Mouse (Mus musculus) midbrain, embryonic 16.5 days (tissue): ENCODE results near the gene H2-M10.3. TPM values are rescaled to one million over a fixed set of nuclear protein-coding genes. Genes with fewer than 3 reads are reported as not detected.
"Not testable (repeated sequence)": the region's sequence is repeated elsewhere in the genome, so short reads cannot be mapped to it uniquely, and the experiment has no call there.

Experiments
- ATAC-seq: fragments of 200-750 bp; cut with Nextera tagmentation; 2 replicates; pipeline ENCODE4 v1.8.0; 2017; ENCODE audit warnings: moderate TSS enrichment
- H3K27ac ChIP-seq: fragments of 300-500 bp; sonication (generic); 2 replicates; pipeline ENCODE4 v1.5.1; 2014; ENCODE audit warnings: mild to moderate bottlenecking, low read length, mixed read lengths
- H3K27me3 ChIP-seq: fragments of 300-500 bp; sonication (generic); 2 replicates; pipeline ENCODE4 v1.6.1; 2014; ENCODE audit warnings: low read depth, low read length, mixed read lengths; ENCODE audit not compliant: control insufficient read depth, insufficient read depth
- H3K36me3 ChIP-seq: fragments of 300-500 bp; sonication (generic); 2 replicates; pipeline ENCODE4 v1.6.1; 2014; ENCODE audit warnings: mild to moderate bottlenecking, low read length, moderate library complexity, mixed read lengths; ENCODE audit not compliant: control insufficient read depth, insufficient read depth
- H3K4me1 ChIP-seq: fragments of 300-500 bp; sonication (generic); 2 replicates; pipeline ENCODE4 v1.6.1; 2014; ENCODE audit warnings: mild to moderate bottlenecking, low read length, mixed read lengths; ENCODE audit not compliant: control insufficient read depth, insufficient read depth
- H3K4me2 ChIP-seq: fragments of 300-500 bp; sonication (generic); 2 replicates; pipeline ENCODE4 v1.6.1; 2014; ENCODE audit warnings: mild to moderate bottlenecking, low read length, mixed read lengths
- H3K4me3 ChIP-seq: fragments of 300-500 bp; sonication (generic); 2 replicates; pipeline ENCODE4 v1.5.1; 2014; ENCODE audit warnings: low read depth, mild to moderate bottlenecking, low read length, moderate library complexity, mixed read lengths
- H3K9ac ChIP-seq: fragments of 300-500 bp; sonication (generic); 2 replicates; pipeline ENCODE4 v1.6.1; 2014; ENCODE audit warnings: low read depth, low read length, mixed read lengths
- H3K9me3 ChIP-seq: fragments of 300-500 bp; sonication (generic); replicated peaks from 2 replicates; pipeline ENCODE4 v1.6.1; 2014; ENCODE audit warnings: mild to moderate bottlenecking, low read length, mixed read lengths; ENCODE audit not compliant: control insufficient read depth, poor library complexity, severe bottlenecking
- WGBS: fragments of 180-500 bp; shearing (Covaris S2); extraction: QIAGEN DNeasy Blood & Tissue Kit; methylation state at CpG from one replicate; pipeline ENCODE4 v1.1.7; 2014; 5-methylcytosine and 5-hydroxymethylcytosine counted together
- polyA plus RNA-seq: library from polyadenylated mRNA; unstranded; fragments of >200 nt; fragmentation: Nextera tagmentation; extraction: Ambion mirVana; gene quantifications from 2 replicates; pipeline ENCODE4 v1.2.1, GENCODE M21; 2015

Gene H2-M10.3
- not detected in 2 replicates for polyA plus RNA-seq

DNA sequence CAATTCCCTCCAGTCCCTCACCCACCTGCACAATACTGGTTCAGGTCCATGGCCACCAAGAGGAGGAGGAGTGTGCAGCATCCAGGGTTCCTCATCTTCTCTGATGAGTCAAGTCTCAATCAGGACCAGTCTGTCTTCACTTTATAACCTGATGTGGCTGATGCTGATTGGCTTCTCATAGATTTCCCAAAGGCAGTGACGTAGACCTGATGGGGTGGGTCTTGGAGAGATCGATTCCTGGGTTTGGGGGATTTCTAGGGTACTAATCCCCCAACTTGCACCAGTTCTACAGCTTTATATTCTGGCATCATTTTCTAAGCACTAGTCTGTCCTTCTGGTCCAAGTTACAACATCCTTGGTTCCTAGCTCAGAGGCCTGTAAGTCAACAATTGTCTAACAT, at the start of gene H2-M10.3:
Gene H2-M10.3 (minus strand): TSS at position 101 of the 400 bp plus-strand sequence.
- WGBS, result 92% methylated on average over 2 of the region's 2 CpGs
- H3K27ac ChIP-seq, H3K27me3 ChIP-seq, H3K4me3 ChIP-seq, H3K9me3 ChIP-seq, H3K9ac ChIP-seq, H3K4me1 ChIP-seq, ATAC-seq, H3K36me3 ChIP-seq, H3K4me2 ChIP-seq: not testable (repeated sequence)

DNA sequence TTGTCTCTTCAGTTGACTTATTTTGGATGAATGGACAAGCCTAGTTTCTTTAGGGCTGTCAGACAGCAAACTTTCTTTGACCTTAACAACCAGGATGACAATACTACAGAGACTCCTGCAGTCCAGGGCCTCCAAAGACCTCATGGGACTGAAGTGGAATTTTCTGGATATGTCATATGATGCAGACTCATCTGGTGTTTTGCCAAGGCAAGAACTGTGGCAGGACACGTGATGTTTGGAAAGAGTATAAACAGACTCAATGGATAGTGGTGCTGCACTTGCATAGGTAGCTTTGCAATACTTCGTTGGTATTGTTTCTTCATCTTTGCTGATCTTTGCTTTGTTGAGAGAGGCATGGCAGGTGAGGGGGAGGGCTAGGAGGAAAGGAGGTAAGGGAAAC, 49.2 kb upstream of the H2-M10.3 start:
- no peaks in the 10 kb centered on the region for H3K27me3 ChIP-seq
- H3K4me2 ChIP-seq, result no peak overlapping the region
- H3K27ac ChIP-seq, result no peak overlapping the region
- H3K9ac ChIP-seq, result no peak overlapping the region
- H3K9me3 ChIP-seq, result no peaks in the 10 kb centered on the region
- no peak for ATAC-seq
- H3K4me1 ChIP-seq, result no peaks in the 10 kb centered on the region
- 55% methylated on average over 2 of the region's 2 CpGs for WGBS
- no peak overlapping the region for H3K4me3 ChIP-seq
- H3K36me3 ChIP-seq, result no peaks in the 10 kb centered on the region

- H3K27ac ChIP-seq, result no peak overlapping the region
- no peak overlapping the region for H3K4me3 ChIP-seq
- H3K4me1 ChIP-seq, result no peaks in the 10 kb centered on the region
- ATAC-seq, result no peak
- 76% methylated on average over 1 of the region's 1 CpGs for WGBS
- H3K36me3 ChIP-seq, result no peaks in the 10 kb centered on the region
- H3K9ac ChIP-seq, result no peak overlapping the region
- H3K9me3 ChIP-seq, result no peaks in the 10 kb centered on the region
- H3K27me3 ChIP-seq, result no peaks in the 10 kb centered on the region
- no peak overlapping the region for H3K4me2 ChIP-seq
Measured at GRCm38 (mm10) chr17:36415407-36415806, 47.2 kb upstream of the H2-M10.3 start.

- Histone ChIP-seq H3K4me2 (no peak overlapping the region), H3K36me3 (no peaks in the 10 kb centered on the region), H3K27ac (no peak overlapping the region), H3K9ac (no peak overlapping the region), H3K4me1 (no peaks in the 10 kb centered on the region), H3K27me3 (no peaks in the 10 kb centered on the region), H3K9me3 (no peaks in the 10 kb centered on the region), H3K4me3 (no peak overlapping the region)
- 78% methylated on average over 1 of the region's 1 CpGs for WGBS
- ATAC-seq, result no peak
Measured at GRCm38 (mm10) chr17:36414361-36414760, 46.1 kb upstream of the H2-M10.3 start.

GRCm38 (mm10) chr17:36389907-36390306, 21.7 kb upstream of the H2-M10.3 start:
- 84% methylated on average over 2 of the region's 2 CpGs for WGBS
- Histone ChIP-seq H3K4me2 (no peak overlapping the region), H3K4me3 (no peak overlapping the region), H3K9me3 (no peaks in the 10 kb centered on the region), H3K36me3 (no peaks in the 10 kb centered on the region), H3K9ac (no peak overlapping the region), H3K4me1 (no peaks in the 10 kb centered on the region), H3K27me3 (no peaks in the 10 kb centered on the region), H3K27ac (no peak overlapping the region)
- no peak for ATAC-seq

GRCm38 (mm10) chr17:36362404-36362803, 5.8 kb downstream of the H2-M10.3 start:
- H3K4me1 ChIP-seq, H3K9ac ChIP-seq, H3K9me3 ChIP-seq, H3K27me3 ChIP-seq, ATAC-seq, H3K4me2 ChIP-seq, H3K4me3 ChIP-seq, H3K27ac ChIP-seq, H3K36me3 ChIP-seq: not testable (repeated sequence)

- not testable (repeated sequence) for H3K4me1 ChIP-seq, H3K36me3 ChIP-seq, H3K27ac ChIP-seq, H3K27me3 ChIP-seq, ATAC-seq, H3K9ac ChIP-seq, H3K4me2 ChIP-seq, H3K9me3 ChIP-seq, H3K4me3 ChIP-seq
Measured at GRCm38 (mm10) chr17:36357512-36357911, 10.7 kb downstream of the H2-M10.3 start.

GRCm38 (mm10) chr17:36355763-36356162, 12.5 kb downstream of the H2-M10.3 start:
- whole genome bisulfite sequencing, result 26% methylated on average over 3 of the region's 3 CpGs
- H3K27ac ChIP-seq, result no peak overlapping the region
- no peak overlapping the region for H3K9ac ChIP-seq
- H3K4me3 ChIP-seq, result no peak overlapping the region
- H3K4me1 ChIP-seq, result no peaks in the 10 kb centered on the region
- H3K36me3 ChIP-seq, result no peaks in the 10 kb centered on the region
- no peak for ATAC-seq
- H3K4me2 ChIP-seq, result no peak overlapping the region
- no peaks in the 10 kb centered on the region for H3K9me3 ChIP-seq
- H3K27me3 ChIP-seq, result no peaks in the 10 kb centered on the region

DNA sequence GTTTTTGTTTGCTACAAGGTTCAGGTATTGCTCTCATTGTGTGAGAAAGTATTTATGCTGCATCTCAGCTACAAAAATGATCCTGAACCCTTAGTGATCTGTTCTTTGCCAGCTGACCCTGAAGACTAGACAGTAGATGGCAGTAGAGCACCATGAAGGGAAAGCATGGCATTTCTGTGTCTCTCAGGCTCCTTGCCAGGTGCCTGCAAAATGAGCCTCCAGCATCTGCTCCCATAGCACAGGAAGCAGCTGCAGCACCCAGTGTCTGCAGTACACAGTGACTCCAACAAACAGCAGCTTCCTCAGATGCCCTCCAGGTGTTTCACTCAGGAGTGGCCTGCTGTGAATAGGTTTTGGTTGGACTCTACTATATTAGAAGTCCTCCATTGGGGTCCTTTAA, 12.9 kb downstream of the H2-M10.3 start:
- not testable (repeated sequence) for H3K4me1 ChIP-seq, H3K4me3 ChIP-seq, H3K9me3 ChIP-seq, H3K36me3 ChIP-seq, H3K27ac ChIP-seq, H3K27me3 ChIP-seq, H3K9ac ChIP-seq, H3K4me2 ChIP-seq
- peak; percentile 64 for ATAC-seq

- Histone ChIP-seq H3K27me3 (no peaks in the 10 kb centered on the region), H3K36me3 (no peaks in the 10 kb centered on the region), H3K4me2 (no peak within 1 kb of the TSS), H3K4me3 (no peak within 1 kb of the TSS), H3K27ac (no peak within 1 kb of the TSS), H3K4me1 (no peaks in the 10 kb centered on the region), H3K9me3 (no peaks in the 10 kb centered on the region), H3K9ac (no peak within 1 kb of the TSS)
- ATAC-seq, result no peak
- WGBS, result 91% methylated on average over 4 of the region's 4 CpGs
Measured at GRCm38 (mm10) chr17:36326055-36326454, 42.2 kb downstream of the H2-M10.3 start, which contains the start of gene H2-M10.1. Gene H2-M10.1 (minus strand): TSS chr17:36326155.
